Mouse (Mus musculus) heart, postnatal 0 days (tissue): ENCODE measurements around the gene Gdf7.

ENCODE experiments used
- CTCF ChIP-seq: IDR thresholded peaks from 2 replicates; pipeline ENCODE4 v1.5.1; 2016; ENCODE audit warnings: antibody characterized with exemption, control low read depth, low read depth
- EP300 ChIP-seq: IDR thresholded peaks from 2 replicates; pipeline ENCODE4 v1.6.1; 2016; ENCODE audit warnings: antibody characterized with exemption, low read depth

DNA sequence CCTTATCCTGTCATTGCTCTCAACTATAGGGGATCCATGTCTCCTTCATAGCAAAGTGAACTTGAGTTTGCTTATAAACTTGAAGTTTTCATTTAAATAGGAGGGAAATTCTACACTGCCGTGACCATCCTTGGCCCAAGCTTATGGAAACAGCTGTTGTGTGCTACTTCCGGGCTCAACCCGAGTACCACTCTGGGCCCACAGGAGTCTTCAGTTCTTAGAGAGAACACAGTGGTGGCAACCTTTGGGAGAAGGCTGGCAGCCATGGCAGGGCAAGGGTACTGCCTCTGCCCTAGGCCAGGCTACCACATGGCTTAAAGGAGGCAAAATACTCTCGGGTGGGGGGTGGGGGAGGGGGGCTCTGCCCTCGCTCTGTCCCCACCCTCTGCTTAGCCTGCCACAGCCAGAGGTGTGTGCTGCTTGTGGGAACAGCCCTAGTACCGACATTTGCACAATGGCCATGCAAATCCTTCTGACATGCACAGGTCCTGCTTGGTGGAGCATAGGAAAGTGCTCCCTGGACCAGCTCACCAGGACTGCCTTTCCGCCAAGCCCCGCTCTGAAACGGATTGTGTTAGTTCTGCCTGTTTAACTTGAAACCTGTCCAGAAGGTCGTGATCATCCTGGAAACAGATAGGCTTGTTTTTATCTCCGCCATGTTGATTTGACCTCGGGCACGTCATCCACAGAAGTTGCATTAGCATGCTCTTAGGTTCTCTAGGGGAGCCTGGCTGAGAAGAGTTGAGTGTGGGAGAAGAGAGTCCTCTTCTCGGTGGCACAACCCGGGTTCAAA is 20.3 kb downstream of the Gdf7 start:
- no peak for TF ChIP-seq CTCF
- TF ChIP-seq EP300, result no peak
